Mouse (Mus musculus): ENCODE results near the gene Cdipt. TPM values are rescaled to one million over a fixed set of nuclear protein-coding genes. Genes with fewer than 3 reads are reported as not detected.

Cdipt gene
- polyA plus RNA-seq, 1 experiment: 114 TPM

DNA sequence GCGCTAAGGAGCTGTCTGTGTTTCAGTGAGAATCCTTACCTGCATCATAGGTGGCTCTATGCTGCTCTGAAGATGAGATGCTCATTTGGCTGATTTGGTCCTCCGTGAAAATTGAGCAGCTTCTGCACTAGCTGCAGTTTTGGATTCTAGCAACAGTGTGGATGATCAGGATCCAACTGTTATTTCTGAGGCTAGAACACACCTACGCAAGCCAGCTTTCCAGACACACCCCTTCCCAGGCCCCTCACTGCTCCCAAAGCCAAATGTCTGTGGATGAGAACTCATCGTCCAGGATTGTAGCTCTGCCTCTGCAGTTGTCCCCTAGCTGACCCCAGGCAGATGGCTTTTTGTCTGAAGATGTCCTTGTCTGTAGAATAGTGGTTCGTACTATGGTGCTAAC is 14.6 kb upstream of the Cdipt start:
- TF ChIP-seq GATA1 (IDR thresholded peaks at IDR 0.05; ENCODE audit: low read length): no peak

DNA sequence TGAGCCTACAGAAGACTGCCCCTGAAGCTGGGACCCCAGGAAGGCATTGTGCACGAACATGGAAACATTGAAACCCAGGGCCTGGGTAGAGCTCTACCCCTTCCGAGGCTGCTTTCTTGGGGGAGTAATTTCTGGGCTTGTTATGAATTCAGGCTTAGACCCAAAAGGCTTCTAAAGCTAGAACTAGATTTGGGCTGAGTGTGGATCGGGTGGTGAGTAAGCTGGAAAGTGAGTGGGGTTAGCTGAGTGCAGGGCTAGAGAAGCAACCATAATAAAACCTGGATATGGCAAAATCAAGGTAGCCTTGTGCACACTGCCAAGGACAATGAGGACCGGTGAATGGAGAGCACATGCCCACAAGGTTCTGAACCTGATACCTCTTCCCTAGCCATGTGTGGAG is 13.7 kb upstream of the Cdipt start:
- no peak for TF ChIP-seq GATA1 (IDR thresholded peaks at IDR 0.05; ENCODE audit: low read length)

DNA sequence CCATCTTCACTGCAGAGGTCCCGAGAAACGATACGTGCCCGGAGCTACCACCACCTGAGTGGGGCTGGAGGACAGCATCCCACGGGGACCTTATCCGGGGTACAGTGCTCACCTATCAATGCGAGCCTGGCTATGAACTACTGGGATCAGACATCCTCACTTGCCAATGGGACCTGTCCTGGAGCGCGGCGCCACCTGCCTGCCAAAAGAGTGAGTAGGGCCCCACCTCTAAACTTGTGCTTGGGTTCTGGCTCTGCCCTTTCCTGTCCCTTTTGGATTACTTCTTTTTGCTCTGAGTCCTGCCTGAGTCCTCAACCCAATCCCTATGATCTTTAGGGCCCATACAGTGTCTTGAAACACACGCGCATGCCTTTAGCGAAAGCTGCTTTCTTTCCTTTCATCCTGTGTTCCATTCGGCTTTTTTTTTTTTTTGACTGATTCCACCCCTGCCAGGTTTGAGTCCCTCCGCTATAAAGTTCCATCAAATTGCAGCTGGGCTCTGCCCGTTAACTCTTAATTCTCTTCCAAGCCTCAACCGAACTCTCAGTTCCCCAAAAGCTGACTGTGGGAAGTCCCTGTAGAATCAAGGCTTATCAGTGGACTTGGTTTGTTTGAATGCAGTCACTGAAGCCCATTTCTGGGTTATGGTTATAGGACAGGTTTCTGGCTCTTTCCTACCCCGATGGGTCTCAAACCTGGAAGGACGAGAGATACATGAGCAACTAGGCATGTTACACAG is 12.0 kb upstream of the Cdipt start:
- TF ChIP-seq GATA1 (IDR thresholded peaks at IDR 0.05; ENCODE audit: low read length): no peak

- TF ChIP-seq GATA1 (IDR thresholded peaks at IDR 0.05; ENCODE audit: low read length): no peak
Observed at GRCm38 (mm10) chr7:126965568-126965967, 10.1 kb upstream of the Cdipt start.

- TF ChIP-seq GATA1 (IDR thresholded peaks at IDR 0.05; ENCODE audit: low read length): no peak
Observed at GRCm38 (mm10) chr7:126967361-126967760, 8.4 kb upstream of the Cdipt start.

DNA sequence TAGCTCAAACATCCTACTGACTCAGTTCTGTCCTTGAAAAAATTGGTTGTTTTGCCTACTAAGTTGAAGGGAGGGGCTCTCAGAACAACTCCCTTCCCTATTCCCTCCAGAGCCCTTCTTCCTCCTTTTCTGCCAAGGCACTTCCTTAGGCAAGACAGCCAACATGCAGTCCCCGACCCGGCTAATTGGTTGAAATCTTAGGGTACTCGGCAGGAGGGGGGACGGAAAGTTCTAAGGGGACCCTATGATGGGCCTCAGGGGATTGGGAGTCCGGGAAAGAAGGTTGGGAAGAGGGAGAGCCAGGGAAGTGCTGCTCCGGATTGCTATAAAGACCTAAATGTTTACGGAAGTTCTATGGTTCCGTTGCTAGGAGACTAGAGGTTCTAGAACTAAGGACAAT is 221 bp upstream of the Cdipt start:
- no peak for TF ChIP-seq GATA1 (IDR thresholded peaks at IDR 0.05; ENCODE audit: low read length)

- no peak for TF ChIP-seq GATA1 (IDR thresholded peaks at IDR 0.05; ENCODE audit: low read length)
Observed at GRCm38 (mm10) chr7:126975950-126976866, 494 bp downstream of the Cdipt start, which contains the start of gene Cdiptos. TSS of gene Cdiptos (minus strand) at chr7:126976098.

DNA sequence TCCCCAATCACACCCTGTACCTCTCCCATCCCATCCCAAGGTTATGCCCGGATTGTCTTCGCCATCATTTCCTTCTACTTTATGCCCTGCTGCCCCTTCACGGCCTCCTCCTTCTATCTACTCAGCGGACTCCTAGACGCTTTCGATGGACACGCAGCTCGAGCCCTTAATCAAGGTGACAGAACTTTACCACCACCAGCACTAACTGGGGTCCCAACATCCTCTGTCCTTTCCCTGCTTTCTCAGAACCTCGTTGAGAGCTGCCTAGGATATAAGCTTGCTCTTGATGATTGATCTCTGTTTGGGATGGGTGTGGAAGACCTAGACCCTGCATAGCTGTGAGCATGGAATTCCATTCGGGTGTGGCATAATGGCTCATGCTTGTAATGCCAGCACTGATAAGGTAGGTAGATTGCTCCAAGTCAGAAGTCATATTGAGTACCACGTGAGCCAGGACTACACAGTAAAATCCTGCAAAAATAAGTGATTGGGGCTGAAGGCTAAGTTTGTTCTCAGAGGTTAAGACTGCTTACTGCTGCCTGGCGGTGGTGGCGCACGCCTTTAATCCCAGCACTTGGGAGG is 1.3 kb downstream of the Cdipt start:
- no peak for TF ChIP-seq GATA1 (IDR thresholded peaks at IDR 0.05; ENCODE audit: low read length)

DNA sequence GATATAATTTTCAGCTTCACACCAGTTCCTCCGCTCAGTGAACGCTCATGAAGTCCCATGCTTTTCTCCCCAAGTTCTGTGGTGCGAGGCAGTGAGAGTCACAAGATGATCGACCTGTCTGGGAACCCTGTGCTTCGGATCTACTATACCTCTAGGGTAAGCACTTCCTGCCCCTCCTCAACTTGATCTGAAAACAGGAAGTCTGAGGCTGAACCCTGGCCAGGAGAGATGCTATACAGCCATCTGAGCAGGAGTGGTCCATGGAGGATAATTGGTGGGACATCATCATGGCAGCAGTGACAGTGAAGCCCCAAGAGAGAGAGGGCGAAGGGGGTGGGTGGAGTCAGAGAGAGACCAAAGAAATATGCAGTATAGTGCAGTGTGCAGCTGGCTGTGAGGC is 3.1 kb downstream of the Cdipt start:
- no peak for TF ChIP-seq GATA1 (IDR thresholded peaks at IDR 0.05; ENCODE audit: low read length)

DNA sequence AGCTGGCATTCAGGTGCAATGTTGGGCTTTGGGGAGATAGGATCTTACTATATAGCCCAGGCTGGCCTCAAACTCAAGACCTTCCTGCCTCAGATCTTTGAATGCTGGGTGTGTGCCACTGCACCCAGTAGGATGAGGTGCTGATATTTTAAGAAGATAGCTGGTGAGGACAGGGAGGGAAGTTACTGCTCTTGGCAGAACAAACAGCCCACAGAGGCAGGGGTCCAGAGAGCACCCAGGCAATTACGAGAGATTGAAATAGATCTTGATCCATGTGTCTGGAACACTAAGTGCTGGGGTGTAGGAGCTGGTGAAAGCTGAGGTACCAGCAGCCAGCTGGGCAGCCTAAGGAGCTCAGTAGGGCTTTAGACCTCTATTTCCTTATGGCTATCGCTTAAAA is 5.9 kb downstream of the Cdipt start:
- no peak for TF ChIP-seq GATA1 (IDR thresholded peaks at IDR 0.05; ENCODE audit: low read length)

DNA sequence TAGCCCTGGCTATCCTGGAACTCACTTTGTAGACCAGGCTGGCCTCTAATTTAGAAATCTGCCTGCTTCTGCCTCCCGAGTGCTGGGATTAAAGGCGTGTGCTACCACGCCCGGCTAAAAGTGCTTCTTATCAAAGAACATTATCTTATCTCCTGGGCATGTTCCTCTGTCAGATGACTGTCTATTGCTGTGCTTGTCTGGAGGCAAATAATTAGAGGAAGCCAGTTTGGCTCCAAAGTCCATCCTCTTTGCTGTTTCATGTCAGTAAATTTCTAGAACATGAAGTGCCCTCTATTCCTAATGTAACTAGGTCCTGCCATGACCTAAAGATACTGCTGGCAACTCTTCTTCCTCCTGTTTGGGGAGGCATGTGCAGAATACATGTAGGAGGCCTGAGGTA is 6.3 kb downstream of the Cdipt start:
- no peak for TF ChIP-seq GATA1 (IDR thresholded peaks at IDR 0.05; ENCODE audit: low read length)

- no peak for TF ChIP-seq GATA1 (IDR thresholded peaks at IDR 0.05; ENCODE audit: low read length)
Observed at GRCm38 (mm10) chr7:126983113-126983512, 7.4 kb downstream of the Cdipt start.

DNA sequence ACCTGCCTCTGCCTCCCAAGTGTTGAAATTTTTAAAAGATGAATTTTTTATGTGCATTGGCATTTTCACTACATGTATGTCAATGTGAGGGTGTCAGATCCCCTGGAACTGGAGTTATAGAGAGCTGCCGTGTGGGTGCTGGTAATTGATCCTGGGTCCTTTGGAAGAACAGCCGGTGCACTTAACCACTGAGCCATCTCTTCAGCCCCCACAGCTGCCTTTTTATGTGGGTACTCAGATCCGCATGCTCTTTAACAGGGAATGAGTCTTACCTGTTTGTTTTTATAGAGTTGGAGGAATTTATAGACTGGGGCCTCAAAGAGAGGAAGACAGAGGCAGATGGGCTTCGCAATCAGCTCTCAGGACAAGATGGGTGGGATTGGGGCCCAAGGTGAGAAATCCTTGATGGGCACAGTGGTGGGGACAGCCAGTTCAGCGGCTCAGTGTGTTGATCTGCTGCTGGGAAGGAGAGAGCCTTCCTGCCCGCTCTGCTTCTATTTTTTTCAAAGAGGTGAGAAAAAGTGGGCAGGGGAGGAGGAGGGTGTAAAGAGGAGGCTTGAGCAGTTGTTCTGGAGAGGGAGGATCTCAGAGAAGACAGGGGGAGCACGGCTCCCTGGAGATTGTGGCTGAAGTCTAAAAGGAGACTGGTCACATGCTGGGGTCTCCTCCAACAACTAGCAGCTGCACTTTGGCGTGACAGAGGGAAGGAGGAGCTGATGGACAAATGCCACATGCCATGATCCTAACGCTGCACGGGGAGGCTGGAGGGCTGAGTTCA is 9.1 kb downstream of the Cdipt start:
- TF ChIP-seq GATA1 (IDR thresholded peaks at IDR 0.05; ENCODE audit: low read length): no peak

DNA sequence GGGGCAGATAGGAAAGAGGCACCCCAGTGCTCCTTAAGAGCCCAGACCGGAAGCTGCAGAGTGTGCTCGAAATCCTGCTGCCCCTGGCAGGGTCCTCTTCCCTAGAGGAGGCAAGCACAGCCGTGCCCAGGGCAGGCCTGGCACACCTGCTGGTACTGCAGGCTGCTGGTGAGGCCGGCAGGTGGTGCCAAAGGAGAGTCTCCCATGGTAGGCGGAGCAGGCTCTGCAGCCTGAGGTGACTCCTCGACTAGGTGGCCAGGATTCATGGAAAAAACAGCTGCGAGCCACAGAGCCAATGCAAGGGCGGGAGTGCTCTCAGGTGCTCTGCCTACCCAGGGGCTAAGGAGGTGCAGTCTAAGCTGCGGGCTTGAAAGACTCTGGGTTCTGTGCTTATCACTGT is 10.6 kb downstream of the Cdipt start:
- no peak for TF ChIP-seq GATA1 (IDR thresholded peaks at IDR 0.05; ENCODE audit: low read length)

DNA sequence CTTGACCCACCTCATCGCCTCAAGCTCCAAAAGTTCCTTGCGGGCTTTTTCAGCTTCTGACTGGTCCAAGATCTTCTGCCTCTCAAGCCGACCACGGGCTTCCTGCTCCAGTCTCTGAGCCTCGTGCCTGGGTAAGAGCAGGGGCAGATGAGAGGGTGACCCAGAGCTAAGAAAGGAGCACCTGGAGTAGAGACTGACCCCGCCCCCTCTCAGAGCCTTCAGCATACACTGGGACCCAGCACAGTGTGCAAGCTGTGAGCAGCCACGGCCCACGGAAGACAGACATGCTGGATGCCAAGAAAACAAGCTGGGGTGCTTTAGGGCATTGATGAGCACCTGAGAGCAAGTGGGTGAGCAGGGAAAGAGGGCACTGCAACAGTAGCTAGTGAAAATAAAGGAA is 13.1 kb downstream of the Cdipt start:
- no peak for TF ChIP-seq GATA1 (IDR thresholded peaks at IDR 0.05; ENCODE audit: low read length)

All from G1E-ER4 (cell line).